Comparison of ENCODE assay signal across 14 mouse cellular contexts in genomic region chr13:109915501-109915900, GRCm38 (mm10).
DNase-seq lines count a peak whose midpoint lies in the region; ATAC-seq and TF ChIP-seq lines count a peak whose summit lies in the region.
"Had no signal": no experiment of that assay in that cellular context is flagged by ENCODE, and none has a peak within 500 bp of the region (broad histone marks: within the 10 kb centered on the region; RNA-seq: fewer than 3 reads in every experiment).

No protein-coding gene starts in this region.

- no peak overlapping the region for H3K4me3 ChIP-seq in heart, embryonic 13.5 days
- H3K4me3 ChIP-seq in liver, embryonic 14.5 days (ENCODE audit: insufficient read depth in 1 of 2, low read depth in 2 of 2, low read length in 2 of 2), result no peak overlapping the region
- no peak overlapping the region for H3K4me3 ChIP-seq in hindbrain, embryonic 11.5 days (ENCODE audit: low read depth, low read length)
- H3K4me3 ChIP-seq in layer of hippocampus, adult 2 months, result no peak overlapping the region
- H3K4me3 ChIP-seq: hindbrain, embryonic 10.5 days had no signal

- DNase-seq in heart, postnatal 14 days, result no peak
- peak; percentile 68 for DNase-seq in embryo, embryonic 10 days (ENCODE audit: low spot score)
- peak; percentile 75 for DNase-seq in gastrocnemius, postnatal 25 days
- no peak for DNase-seq in liver, embryonic 14.5 days (ENCODE audit: low read depth in 3 of 3, low spot score in 3 of 3)
- DNase-seq in T-cell, adult 2 months (ENCODE audit: low spot score), result no peak
- no peak for DNase-seq in hindbrain, embryonic 11.5 days (ENCODE audit: low spot score)
- no peak for DNase-seq in layer of hippocampus, adult 2 months (ENCODE audit: low spot score in 2 of 2)
- DNase-seq: cerebellum, postnatal 14 days; forebrain, postnatal 0 days; right cerebral cortex, postnatal 25 days had no signal

- H3K27ac ChIP-seq in heart, embryonic 13.5 days (replicated peaks), result peak overlapping the region; percentile 75
- H3K27ac ChIP-seq in liver, embryonic 14.5 days, result no peak overlapping the region
- no peak overlapping the region for H3K27ac ChIP-seq in hindbrain, embryonic 11.5 days (ENCODE audit: low read depth, low read length)
- H3K27ac ChIP-seq in layer of hippocampus, adult 2 months, result no peak overlapping the region
- H3K27ac ChIP-seq: hindbrain, embryonic 10.5 days had no signal

- no peaks in the 10 kb centered on the region for H3K36me3 ChIP-seq in heart, embryonic 13.5 days
- no peaks in the 10 kb centered on the region for H3K36me3 ChIP-seq in liver, embryonic 14.5 days (replicated peaks; ENCODE audit: control insufficient read depth, insufficient read depth, low read depth)
- H3K36me3 ChIP-seq in hindbrain, embryonic 11.5 days (ENCODE audit: control insufficient read depth, insufficient read depth, low read length), result no peaks in the 10 kb centered on the region
- H3K36me3 ChIP-seq: hindbrain, embryonic 10.5 days had no signal

- H3K9me3 ChIP-seq in heart, embryonic 13.5 days, result no peaks in the 10 kb centered on the region
- H3K9me3 ChIP-seq in liver, embryonic 14.5 days (ENCODE audit: control insufficient read depth, low read length), result no peaks in the 10 kb centered on the region
- no peaks in the 10 kb centered on the region for H3K9me3 ChIP-seq in hindbrain, embryonic 11.5 days (ENCODE audit: control insufficient read depth, low read length)
- H3K9me3 ChIP-seq: hindbrain, embryonic 10.5 days had no signal

- intact Hi-C loops in heart, postnatal 14 days (cut with DNase I), result no loop called here

- no peak overlapping the region for H3K9ac ChIP-seq in heart, embryonic 13.5 days
- H3K9ac ChIP-seq in liver, embryonic 14.5 days (replicated peaks), result no peak overlapping the region
- no peak overlapping the region for H3K9ac ChIP-seq in hindbrain, embryonic 11.5 days (ENCODE audit: low read depth, low read length)
- H3K9ac ChIP-seq: forebrain, postnatal 0 days had no signal

- no peaks in the 10 kb centered on the region for H3K27me3 ChIP-seq in heart, embryonic 13.5 days (replicated peaks)
- H3K27me3 ChIP-seq in liver, embryonic 14.5 days (ENCODE audit: control insufficient read depth, insufficient read depth, low read length), result no peaks in the 10 kb centered on the region
- no peaks in the 10 kb centered on the region for H3K27me3 ChIP-seq in hindbrain, embryonic 11.5 days (ENCODE audit: control insufficient read depth, insufficient read depth, low read length)

- WGBS in heart, embryonic 13.5 days, result 35% methylated on average over 7 of the region's 7 CpGs
- WGBS in liver, embryonic 14.5 days (ENCODE audit: insufficient replicate concordance), result 61% methylated on average over 7 of the region's 7 CpGs
- 47% methylated on average over 7 of the region's 7 CpGs for WGBS in hindbrain, embryonic 11.5 days

- H3K4me1 ChIP-seq in heart, embryonic 13.5 days, result peaks cover 81% of the 10 kb centered on the region
- peaks cover 0 to 8% of the 10 kb centered on the region in 2 experiments; a peak in 2 of 4 replicates for H3K4me1 ChIP-seq in liver, embryonic 14.5 days (replicated peaks; ENCODE audit: control insufficient read depth in 2 of 2, insufficient read depth in 2 of 2, low read length in 1 of 2)
- no peaks in the 10 kb centered on the region; the same call in 1 of the 2 replicates for H3K4me1 ChIP-seq in hindbrain, embryonic 11.5 days (replicated peaks; ENCODE audit: control insufficient read depth, insufficient read depth, low read length)

- H3K4me2 ChIP-seq in heart, embryonic 13.5 days, result peak overlapping the region; percentile 24
- no peak overlapping the region for H3K4me2 ChIP-seq in liver, embryonic 14.5 days (ENCODE audit: low read depth)
- H3K4me2 ChIP-seq in hindbrain, embryonic 11.5 days (replicated peaks; ENCODE audit: low read depth, low read length), result no peak overlapping the region

- no peak for TF ChIP-seq EP300 in liver, embryonic 14.5 days (IDR thresholded peaks at IDR 0.05; ENCODE audit: low read depth)

- TF ChIP-seq CTCF in liver, embryonic 14.5 days (IDR thresholded peaks at IDR 0.05; ENCODE audit: low read depth), result no peak
- TF ChIP-seq CTCF in layer of hippocampus, adult 2 months (conservative IDR thresholded peaks at IDR 0.05), result no peak

- no peak for ATAC-seq in heart, embryonic 13.5 days (ENCODE audit: extremely low read depth, insufficient number of reproducible peaks, low FRiP score, low TSS enrichment)
- peak; percentile 52 for ATAC-seq in liver, embryonic 14.5 days (ENCODE audit: insufficient read depth)
- ATAC-seq in hindbrain, embryonic 11.5 days (ENCODE audit: low FRiP score), result no peak
- ATAC-seq: CD4-positive, CD25-positive, alpha-beta regulatory T cell, adult 4 months; forebrain, postnatal 0 days; midbrain, embryonic 16.5 days had no signal

Comparison
In these comparisons a context has a peak if more than half of its experiments do, and no peak if none do; other contexts are left out.
1. DNase-seq: peak in embryo, embryonic 10 days (single experiment) and gastrocnemius, postnatal 25 days (single experiment); none in heart, postnatal 14 days (0 of 2), liver, embryonic 14.5 days (0 of 3), T-cell, adult 2 months (single experiment), hindbrain, embryonic 11.5 days (single experiment) and layer of hippocampus, adult 2 months (0 of 2).